Mouse (Mus musculus) embryonic facial prominence, embryonic 10.5 days (tissue): Measurements from ENCODE around the gene Spaca4. TPM values are rescaled to one million over a fixed set of nuclear protein-coding genes. Genes with fewer than 3 reads are reported as not detected.

Source experiments
- DNase-seq: peaks from one replicate; pipeline ENCODE4 v3.0.0-alpha.2; 2017; ENCODE audit warnings: low spot score
- H3K27ac ChIP-seq: fragments of 300-500 bp; sonication (generic); replicated peaks from 2 replicates; pipeline ENCODE4 v1.5.1; 2016; ENCODE audit warnings: mild to moderate bottlenecking
- H3K27me3 ChIP-seq: fragments of 300-500 bp; sonication (generic); replicated peaks from 2 replicates; pipeline ENCODE4 v1.6.1; 2016; ENCODE audit warnings: low read depth, mild to moderate bottlenecking; ENCODE audit not compliant: poor library complexity, severe bottlenecking
- H3K36me3 ChIP-seq: fragments of 300-500 bp; sonication (generic); replicated peaks from 2 replicates; pipeline ENCODE4 v1.6.1; 2016; ENCODE audit warnings: mild to moderate bottlenecking, moderate library complexity
- H3K4me1 ChIP-seq: fragments of 300-500 bp; sonication (generic); 2 replicates; pipeline ENCODE4 v1.6.1; 2016
- H3K4me3 ChIP-seq: fragments of 300-500 bp; sonication (generic); 2 replicates; pipeline ENCODE4 v1.5.1; 2016; ENCODE audit warnings: mild to moderate bottlenecking, moderate library complexity
- H3K9me3 ChIP-seq: fragments of 300-500 bp; sonication (generic); 2 replicates; pipeline ENCODE4 v1.6.1; 2016; ENCODE audit warnings: mild to moderate bottlenecking
- WGBS: fragments of 180-500 bp; shearing (Covaris S2); methylation state at CpG from one replicate; pipeline ENCODE4 v1.1.7; 2016; 5-methylcytosine and 5-hydroxymethylcytosine counted together
- polyA plus RNA-seq: library from polyadenylated mRNA; unstranded; fragments of >200 nt; fragmentation: Nextera tagmentation; extraction: Ambion mirVana; gene quantifications from 2 replicates; pipeline ENCODE4 v1.2.1, GENCODE M21; 2016

The Spaca4 gene
- polyA plus RNA-seq, 1 experiment from 2014 or later, result 0.22 TPM

GRCm38 (mm10) chr7:45708221-45708761 is 17.3 kb downstream of the Spaca4 start:
- Histone ChIP-seq H3K36me3 (peaks cover 41% of the 10 kb centered on the region), H3K4me1 (peaks cover 68% of the 10 kb centered on the region), H3K27me3 (no peaks in the 10 kb centered on the region), H3K27ac (peak overlapping the region; percentile 89), H3K4me3 (peak overlapping the region; percentile 76), H3K9me3 (no peaks in the 10 kb centered on the region)
- 41% methylated on average over 13 of the region's 13 CpGs for WGBS
- DNase-seq, result peak; percentile 50

- Histone ChIP-seq H3K4me1 (peaks cover 75% of the 10 kb centered on the region), H3K9me3 (no peaks in the 10 kb centered on the region), H3K27ac (peak overlapping the region; percentile 89), H3K4me3 (peak overlapping the region; percentile 76), H3K27me3 (peaks cover 4% of the 10 kb centered on the region; the same call in 1 of the 2 replicates), H3K36me3 (peaks cover 33% of the 10 kb centered on the region)
- DNase-seq, result peak; percentile 95
- 2% methylated on average over 27 of the region's 27 CpGs for WGBS
Observed at GRCm38 (mm10) chr7:45707375-45707967, 18.1 kb downstream of the Spaca4 start.

GRCm38 (mm10) chr7:45706721-45707241 is 18.8 kb downstream of the Spaca4 start:
- Histone ChIP-seq H3K4me3 (peak overlapping the region; percentile 76), H3K27ac (peak overlapping the region; percentile 89), H3K36me3 (peaks cover 26% of the 10 kb centered on the region), H3K27me3 (peaks cover 6% of the 10 kb centered on the region; the same call in 1 of the 2 replicates), H3K9me3 (no peaks in the 10 kb centered on the region), H3K4me1 (peaks cover 75% of the 10 kb centered on the region)
- under 1% methylated on average over 45 of the region's 45 CpGs for WGBS
- peak; percentile 93 for DNase-seq

GRCm38 (mm10) chr7:45705873-45706281 is 19.7 kb downstream of the Spaca4 start:
- Histone ChIP-seq H3K9me3 (no peaks in the 10 kb centered on the region), H3K27ac (peak overlapping the region; percentile 89), H3K4me3 (peak overlapping the region; percentile 76), H3K4me1 (peaks cover 82% of the 10 kb centered on the region), H3K27me3 (peaks cover 15% of the 10 kb centered on the region), H3K36me3 (peaks cover 17% of the 10 kb centered on the region)
- 0% methylated on average over 7 of the region's 7 CpGs for WGBS
- DNase-seq, result peak; percentile 80

- peak overlapping the region; percentile 89 for H3K27ac ChIP-seq
- WGBS, result under 1% methylated on average over 21 of the region's 21 CpGs
- peaks cover 85% of the 10 kb centered on the region for H3K4me1 ChIP-seq
- peak overlapping the region; percentile 76 for H3K4me3 ChIP-seq
- peaks cover 13% of the 10 kb centered on the region for H3K36me3 ChIP-seq
- no peaks in the 10 kb centered on the region for H3K9me3 ChIP-seq
- DNase-seq, result peak; percentile 64
- peaks cover 19% of the 10 kb centered on the region for H3K27me3 ChIP-seq
Observed at GRCm38 (mm10) chr7:45705443-45705864, 20.2 kb downstream of the Spaca4 start.

- Histone ChIP-seq H3K27me3 (peaks cover 25% of the 10 kb centered on the region), H3K4me1 (peaks cover 85% of the 10 kb centered on the region), H3K36me3 (peaks cover 7% of the 10 kb centered on the region), H3K27ac (peak within 1 kb of the TSS; percentile 89), H3K9me3 (no peaks in the 10 kb centered on the region), H3K4me3 (peak within 1 kb of the TSS; percentile 76)
- peak; percentile 99 for DNase-seq
- WGBS, result under 1% methylated on average over 36 of the region's 36 CpGs
Observed at GRCm38 (mm10) chr7:45704730-45705442, 20.7 kb downstream of the Spaca4 start, which contains the start of gene Dbp. Gene Dbp, plus strand, starts transcription at chr7:45705088.

- peaks cover 32% of the 10 kb centered on the region for H3K27me3 ChIP-seq
- WGBS, result under 1% methylated on average over 13 of the region's 13 CpGs
- peak overlapping the region; percentile 88 for H3K27ac ChIP-seq
- DNase-seq, result peak; percentile 76
- H3K36me3 ChIP-seq, result no peaks in the 10 kb centered on the region
- no peaks in the 10 kb centered on the region for H3K9me3 ChIP-seq
- H3K4me1 ChIP-seq, result peaks cover 85% of the 10 kb centered on the region
- peak overlapping the region; percentile 76 for H3K4me3 ChIP-seq
Observed at GRCm38 (mm10) chr7:45704046-45704559, 21.5 kb downstream of the Spaca4 start.

- H3K27me3 ChIP-seq, result peaks cover 38% of the 10 kb centered on the region
- WGBS, result 46% methylated on average over 12 of the region's 12 CpGs
- H3K4me3 ChIP-seq, result peak overlapping the region; percentile 76
- no peaks in the 10 kb centered on the region for H3K9me3 ChIP-seq
- no peaks in the 10 kb centered on the region for H3K36me3 ChIP-seq
- H3K4me1 ChIP-seq, result peaks cover 80% of the 10 kb centered on the region
- H3K27ac ChIP-seq, result peak overlapping the region; percentile 88
- DNase-seq, result no peak
Observed at GRCm38 (mm10) chr7:45703521-45704033, 22.0 kb downstream of the Spaca4 start.

- Histone ChIP-seq H3K9me3 (no peaks in the 10 kb centered on the region), H3K4me3 (peak overlapping the region; percentile 76), H3K4me1 (peaks cover 74% of the 10 kb centered on the region), H3K27ac (peak overlapping the region; percentile 88), H3K36me3 (no peaks in the 10 kb centered on the region), H3K27me3 (peaks cover 44% of the 10 kb centered on the region)
- WGBS, result 90% methylated on average over 17 of the region's 17 CpGs
- no peak for DNase-seq
Observed at GRCm38 (mm10) chr7:45702809-45703520, 22.6 kb downstream of the Spaca4 start.

- Histone ChIP-seq H3K27me3 (peaks cover 46% of the 10 kb centered on the region), H3K27ac (no peak overlapping the region), H3K4me3 (peak overlapping the region; percentile 76; the same call in 1 of the 2 replicates), H3K4me1 (peaks cover 67% of the 10 kb centered on the region), H3K36me3 (no peaks in the 10 kb centered on the region), H3K9me3 (no peaks in the 10 kb centered on the region)
- 94% methylated on average over 11 of the region's 11 CpGs for WGBS
- DNase-seq, result no peak
Observed at GRCm38 (mm10) chr7:45702316-45702715, 23.3 kb downstream of the Spaca4 start.

GRCm38 (mm10) chr7:45701607-45702006 is 24.0 kb downstream of the Spaca4 start:
- H3K4me1 ChIP-seq, result peaks cover 60% of the 10 kb centered on the region
- no peak for DNase-seq
- H3K4me3 ChIP-seq, result peak overlapping the region; percentile 59; the same call in 1 of the 2 replicates
- no peaks in the 10 kb centered on the region for H3K36me3 ChIP-seq
- H3K9me3 ChIP-seq, result no peaks in the 10 kb centered on the region
- no peak overlapping the region for H3K27ac ChIP-seq
- H3K27me3 ChIP-seq, result peaks cover 46% of the 10 kb centered on the region
- 86% methylated on average over 11 of the region's 11 CpGs for WGBS
